ENCODE assay signal across 26 mouse cellular contexts in genomic region chr1:102923150-102923549, GRCm38 (mm10).
"Had no signal": no experiment of that assay in that cellular context is flagged by ENCODE, and none has a peak within 500 bp of the region (broad histone marks: within the 10 kb centered on the region; RNA-seq: fewer than 3 reads in every experiment).

No protein-coding gene starts in this region.

- H3K9me3 ChIP-seq: embryonic facial prominence, embryonic 10.5 days; embryonic facial prominence, embryonic 12.5 days; embryonic facial prominence, embryonic 13.5 days; embryonic facial prominence, embryonic 15.5 days; forebrain, embryonic 10.5 days; forebrain, embryonic 12.5 days; forebrain, embryonic 13.5 days; forebrain, embryonic 15.5 days; heart, embryonic 10.5 days had no signal

- H3K27me3 ChIP-seq: embryonic facial prominence, embryonic 12.5 days; embryonic facial prominence, embryonic 13.5 days; embryonic facial prominence, embryonic 15.5 days; forebrain, embryonic 12.5 days; forebrain, embryonic 13.5 days; forebrain, embryonic 15.5 days had no signal

- DNase-seq: cerebellum, postnatal 10 days; cerebellum, postnatal 14 days; cerebellum, postnatal 25 days; cerebellum, postnatal 36 days; embryo, embryonic 11 days; forebrain, postnatal 0 days; gastrocnemius, adult 2 months; gastrocnemius, postnatal 10 days; gastrocnemius, postnatal 14 days; gastrocnemius, postnatal 25 days; gastrocnemius, postnatal 36 days; heart, adult 11 months; heart, adult 18-20 months; heart, adult 2 months had no signal

- H3K27ac ChIP-seq: embryonic facial prominence, embryonic 10.5 days; embryonic facial prominence, embryonic 12.5 days; embryonic facial prominence, embryonic 13.5 days; embryonic facial prominence, embryonic 15.5 days; forebrain, embryonic 10.5 days; forebrain, embryonic 12.5 days; forebrain, embryonic 13.5 days; forebrain, embryonic 15.5 days; gastrocnemius, adult 2 months; heart, adult 2 months; heart, embryonic 10.5 days had no signal

- H3K4me3 ChIP-seq: embryonic facial prominence, embryonic 10.5 days; embryonic facial prominence, embryonic 12.5 days; embryonic facial prominence, embryonic 13.5 days; embryonic facial prominence, embryonic 15.5 days; erythroblast, embryonic 14.5 days; forebrain, embryonic 10.5 days; forebrain, embryonic 12.5 days; forebrain, embryonic 13.5 days; forebrain, embryonic 15.5 days; gastrocnemius, adult 2 months; heart, adult 2 months; heart, embryonic 10.5 days had no signal

- H3K4me1 ChIP-seq: embryonic facial prominence, embryonic 10.5 days; embryonic facial prominence, embryonic 12.5 days; embryonic facial prominence, embryonic 13.5 days; embryonic facial prominence, embryonic 15.5 days; forebrain, embryonic 10.5 days; forebrain, embryonic 12.5 days; forebrain, embryonic 13.5 days; forebrain, embryonic 15.5 days; heart, embryonic 10.5 days had no signal

- H3K9ac ChIP-seq: embryonic facial prominence, embryonic 12.5 days; embryonic facial prominence, embryonic 13.5 days; embryonic facial prominence, embryonic 15.5 days; forebrain, embryonic 12.5 days; forebrain, embryonic 13.5 days; forebrain, embryonic 15.5 days; forebrain, postnatal 0 days had no signal

- H3K36me3 ChIP-seq: embryonic facial prominence, embryonic 10.5 days; embryonic facial prominence, embryonic 12.5 days; embryonic facial prominence, embryonic 13.5 days; embryonic facial prominence, embryonic 15.5 days; forebrain, embryonic 10.5 days; forebrain, embryonic 12.5 days; forebrain, embryonic 15.5 days; heart, embryonic 10.5 days had no signal

- ATAC-seq: forebrain, embryonic 13.5 days; forebrain, embryonic 14.5 days; forebrain, embryonic 15.5 days; forebrain, embryonic 16.5 days; forebrain, postnatal 0 days had no signal

- H3K4me2 ChIP-seq: embryonic facial prominence, embryonic 12.5 days; embryonic facial prominence, embryonic 13.5 days; embryonic facial prominence, embryonic 15.5 days; forebrain, embryonic 12.5 days; forebrain, embryonic 13.5 days; forebrain, embryonic 15.5 days had no signal
